Mouse (Mus musculus) liver, embryonic 14.5 days (tissue): Measurements from ENCODE around the gene Fcrla. TPM values are rescaled to one million over a fixed set of nuclear protein-coding genes. Genes with fewer than 3 reads are reported as not detected.
A peak's percentile ranks its signal among the peaks of the same experiment; 100 is the strongest.

ENCODE experiments used
- ATAC-seq: fragments of 200-750 bp; cut with Nextera tagmentation; 2 replicates; pipeline ENCODE4 v1.8.0; 2017; ENCODE audit warnings: moderate number of reproducible peaks, mild to moderate bottlenecking, moderate library complexity; ENCODE audit not compliant: insufficient read depth
- DNase-seq, 3 experiments: peaks; one replicate each; pipeline ENCODE4 v3.0.0-alpha.2; 2012 to 2013; ENCODE audit warnings: low read depth in 3 of 3, low spot score in 3 of 3
- H3K27ac ChIP-seq: fragments of 300-500 bp; sonication (generic); 2 replicates; pipeline ENCODE4 v1.5.1; 2014; ENCODE audit warnings: moderate library complexity, mild to moderate bottlenecking, control low read depth, inconsistent platforms
- H3K27me3 ChIP-seq: fragments of 300-500 bp; sonication (generic); 2 replicates; pipeline ENCODE4 v1.6.1; 2014; ENCODE audit warnings: mild to moderate bottlenecking, low read length, moderate library complexity; ENCODE audit not compliant: control insufficient read depth, insufficient read depth
- H3K36me3 ChIP-seq: fragments of 300-500 bp; sonication (generic); replicated peaks from 2 replicates; pipeline ENCODE4 v1.6.1; 2014; ENCODE audit warnings: low read depth; ENCODE audit not compliant: control insufficient read depth, insufficient read depth
- H3K4me1 ChIP-seq, 2 experiments: fragments of 200-500 bp in 1 of 2; fragments of 300-500 bp in 1 of 2; sonication (generic) in 1 of 2; replicated peaks; 2 replicates each; pipeline ENCODE4 v1.6.1; 2012 to 2014; ENCODE audit warnings: antibody characterized with exemption in 1 of 2, inconsistent platforms in 1 of 2, low read length in 1 of 2; ENCODE audit not compliant: control insufficient read depth in 2 of 2, insufficient read depth in 2 of 2
- H3K4me2 ChIP-seq: fragments of 300-500 bp; sonication (generic); 2 replicates; pipeline ENCODE4 v1.6.1; 2014; ENCODE audit warnings: low read depth, mild to moderate bottlenecking, control low read depth, moderate library complexity
- H3K4me3 ChIP-seq, 2 experiments: fragments of 200-500 bp in 1 of 2; fragments of 300-500 bp in 1 of 2; sonication (generic) in 1 of 2; 2 replicates each; pipeline ENCODE4 v1.5.1; 2012 to 2014; ENCODE audit warnings: low read depth in 2 of 2, low read length in 2 of 2, mild to moderate bottlenecking in 2 of 2, control low read depth in 1 of 2, inconsistent platforms in 1 of 2, moderate library complexity in 1 of 2; ENCODE audit not compliant: insufficient read depth in 1 of 2
- H3K9ac ChIP-seq: fragments of 300-500 bp; sonication (generic); replicated peaks from 2 replicates; pipeline ENCODE4 v1.6.1; 2014; ENCODE audit warnings: mild to moderate bottlenecking, control low read depth, moderate library complexity
- H3K9me3 ChIP-seq: fragments of 300-500 bp; sonication (generic); 2 replicates; pipeline ENCODE4 v1.6.1; 2016; ENCODE audit warnings: low read length, mixed read lengths; ENCODE audit not compliant: control insufficient read depth
- CTCF ChIP-seq: IDR thresholded peaks from 2 replicates; pipeline ENCODE4 v1.5.1; 2016; ENCODE audit warnings: antibody characterized with exemption, low read depth, control low read depth
- EP300 ChIP-seq: IDR thresholded peaks from 2 replicates; pipeline ENCODE4 v1.6.1; 2016; ENCODE audit warnings: antibody characterized with exemption, low read depth
- WGBS: fragments of 180-500 bp; shearing (Covaris S2); extraction: QIAGEN DNeasy Blood & Tissue Kit; methylation state at CpG from one replicate; pipeline ENCODE4 v1.1.7; 2014; ENCODE audit not compliant: insufficient replicate concordance; 5-methylcytosine and 5-hydroxymethylcytosine counted together
- polyA plus RNA-seq, 2 experiments: library from polyadenylated mRNA; depleted of rRNA in 1 of 2; stranded (reverse) in 1 of 2; unstranded in 1 of 2; fragments of >200 nt; fragmentation: Nextera tagmentation in 1 of 2; extraction: Ambion mirVana in 1 of 2; gene quantifications; 2 replicates each; pipeline versions ENCODE4 v1.2.1 to v1.2.3; 2012 to 2014

The Fcrla gene
- polyA plus RNA-seq, 2 experiments = 0.35 to 0.56 TPM

- Histone ChIP-seq H3K9me3 (no peaks in the 10 kb centered on the region), H3K9ac (no peak overlapping the region), H3K27ac (no peak overlapping the region), H3K27me3 (peaks cover 24% of the 10 kb centered on the region), H3K36me3 (no peaks in the 10 kb centered on the region), H3K4me2 (no peak overlapping the region), H3K4me3 (no peak overlapping the region), H3K4me1 (no peaks in the 10 kb centered on the region)
- TF ChIP-seq CTCF (no peak), EP300 (no peak)
- WGBS = 51% methylated on average over 11 of the region's 11 CpGs
- no peak for DNase-seq
- ATAC-seq = no peak
Measured at GRCm38 (mm10) chr1:170911907-170912660, 15.3 kb downstream of the Fcrla start.

- WGBS = 9% methylated on average over 21 of the region's 21 CpGs
Measured at GRCm38 (mm10) chr1:170908341-170908740, 19.0 kb downstream of the Fcrla start.

GRCm38 (mm10) chr1:170907456-170908191, 19.8 kb downstream of the Fcrla start:
- peak overlapping the region; percentile 22 to 23; a peak in 3 of 4 replicates for H3K4me3 ChIP-seq
- H3K4me1 ChIP-seq = no peaks in the 10 kb centered on the region
- peaks cover 37% of the 10 kb centered on the region for H3K27me3 ChIP-seq
- H3K9ac ChIP-seq = no peak overlapping the region; the same call in 1 of the 2 replicates
- H3K4me2 ChIP-seq = peak overlapping the region; percentile 50
- no peaks in the 10 kb centered on the region for H3K36me3 ChIP-seq
- no peak; the same call in 1 of the 2 replicates for ATAC-seq
- H3K27ac ChIP-seq = no peak overlapping the region
- 2% methylated on average over 71 of the region's 71 CpGs for WGBS
- DNase-seq = no peak
- H3K9me3 ChIP-seq = no peaks in the 10 kb centered on the region
- TF ChIP-seq CTCF (no peak), EP300 (no peak)

More at GRCm38 (mm10) chr1:170908341-170908740, 19.0 kb downstream of the Fcrla start:
- Histone ChIP-seq H3K4me3 (peak overlapping the region; percentile 22 to 23; a peak in 2 of 4 replicates), H3K4me2 (peak overlapping the region; percentile 50), H3K36me3 (no peaks in the 10 kb centered on the region), H3K27ac (no peak overlapping the region), H3K27me3 (peaks cover 37% of the 10 kb centered on the region), H3K9me3 (no peaks in the 10 kb centered on the region), H3K9ac (no peak overlapping the region), H3K4me1 (no peaks in the 10 kb centered on the region)
- DNase-seq (no peak), ATAC-seq (no peak)
- no peak for TF ChIP-seq CTCF
- TF ChIP-seq EP300 = no peak

DNA sequence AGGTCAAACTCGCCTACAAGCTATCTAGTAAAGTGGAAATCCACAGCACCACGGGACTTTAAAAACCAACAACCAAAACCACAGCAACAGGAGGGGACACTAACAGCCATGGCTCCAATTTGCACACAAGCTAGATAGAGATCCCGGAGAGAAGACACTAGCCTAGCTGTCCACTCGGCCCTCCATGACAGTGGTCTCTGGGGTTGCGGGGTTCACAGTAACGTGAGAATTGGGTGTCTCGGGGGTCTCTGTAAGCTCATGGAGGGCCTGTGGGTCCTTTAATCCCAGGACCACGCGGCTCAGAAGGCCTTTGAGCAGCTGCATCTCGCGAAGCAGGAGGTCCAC, 20.3 kb downstream of the Fcrla start:
- Histone ChIP-seq H3K9me3 (no peaks in the 10 kb centered on the region), H3K9ac (no peak overlapping the region; the same call in 1 of the 2 replicates), H3K36me3 (no peaks in the 10 kb centered on the region), H3K4me1 (no peaks in the 10 kb centered on the region), H3K4me3 (no peak overlapping the region), H3K27ac (no peak overlapping the region), H3K4me2 (peak overlapping the region; percentile 50), H3K27me3 (peaks cover 37% of the 10 kb centered on the region)
- 27% methylated on average over 11 of the region's 11 CpGs for WGBS
- ATAC-seq = no peak
- DNase-seq = no peak
- TF ChIP-seq CTCF (no peak), EP300 (no peak)

DNA sequence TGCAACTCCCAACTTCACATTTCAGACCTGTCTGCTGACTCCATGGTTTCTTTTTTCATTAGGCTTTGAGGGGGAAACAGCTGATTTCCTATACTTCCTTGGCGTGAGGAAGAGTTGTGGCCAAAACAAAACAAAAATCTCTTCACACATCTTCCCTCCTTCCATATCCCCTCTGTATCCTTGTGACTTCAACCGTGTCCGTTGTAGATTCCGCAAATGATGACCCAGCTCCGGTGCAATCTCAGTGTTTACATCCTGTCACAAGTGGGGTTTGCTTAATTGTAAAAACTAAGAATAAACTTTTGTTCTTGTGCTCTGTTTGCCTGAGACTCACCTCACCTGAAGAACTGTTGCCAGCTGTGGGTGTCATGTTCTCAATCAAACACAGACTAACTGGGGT, 23.9 kb downstream of the Fcrla start:
- H3K27ac ChIP-seq = no peak overlapping the region
- H3K9me3 ChIP-seq = no peaks in the 10 kb centered on the region
- 32% methylated on average over 5 of the region's 5 CpGs for WGBS
- H3K4me3 ChIP-seq = no peak overlapping the region
- H3K9ac ChIP-seq = no peak overlapping the region
- no peaks in the 10 kb centered on the region for H3K4me1 ChIP-seq
- H3K36me3 ChIP-seq = no peaks in the 10 kb centered on the region
- H3K27me3 ChIP-seq = peaks cover 27% of the 10 kb centered on the region
- DNase-seq (no peak), ATAC-seq (no peak)
- TF ChIP-seq EP300 (no peak), CTCF (no peak)
- H3K4me2 ChIP-seq = no peak overlapping the region
